ENCODE assay signal across 8 mouse cellular contexts in genomic region chr11:53324512-53324968, GRCm38 (mm10). TPM values are rescaled to one million over a fixed set of nuclear protein-coding genes. Genes with fewer than 3 reads are reported as not detected.
DNase-seq lines count a peak whose midpoint lies in the region; ATAC-seq and TF ChIP-seq lines count a peak whose summit lies in the region.

Zcchc10 (plus strand) TSS chr11:53324679.

- DNase-seq in CD4-positive helper T cell, adult 2 months (ENCODE audit: low read depth, low spot score), result peak; percentile 89
- DNase-seq in brain, embryonic 14.5 days (ENCODE audit: low read depth), result peak; percentile 95
- peak; percentile 70 for DNase-seq in liver, adult 2 months (ENCODE audit: extremely low read depth, low read depth, low spot score)
- DNase-seq in spleen, postnatal 36 days (ENCODE audit: low spot score in 2 of 2), result peak; percentile 86 to 89

- peak within 1 kb of the TSS; percentile 80 for H3K4me2 ChIP-seq in heart, embryonic 12.5 days
- peak within 1 kb of the TSS; percentile 80 for H3K4me2 ChIP-seq in kidney, embryonic 16.5 days (replicated peaks; ENCODE audit: low read depth, low read length)

- peak within 1 kb of the TSS; percentile 84 for H3K9ac ChIP-seq in heart, embryonic 12.5 days
- peak within 1 kb of the TSS; percentile 83 for H3K9ac ChIP-seq in kidney, embryonic 16.5 days (replicated peaks; ENCODE audit: low read length)
- peak within 1 kb of the TSS; percentile 83 for H3K9ac ChIP-seq in liver, adult 2 months (ENCODE audit: low read depth, low read length)

- no peaks in the 10 kb centered on the region for H3K9me3 ChIP-seq in heart, embryonic 12.5 days (replicated peaks)
- H3K9me3 ChIP-seq in kidney, embryonic 16.5 days (ENCODE audit: low read length), result no peaks in the 10 kb centered on the region

- peak; percentile 58; the same call in 1 of the 2 replicates for TF ChIP-seq POLR2A in brain, embryonic 14.5 days (IDR thresholded peaks at IDR 0.05; ENCODE audit: borderline replicate concordance, extremely low read depth, insufficient read depth, insufficient read length, poor library complexity, severe bottlenecking)
- TF ChIP-seq POLR2A in liver, adult 2 months (IDR thresholded peaks at IDR 0.05; ENCODE audit: extremely low read depth, insufficient read depth, low read length), result peak; percentile 45; the same call in 1 of the 2 replicates

- H3K79me2 ChIP-seq in liver, adult 2 months (ENCODE audit: control insufficient read depth, insufficient read depth, low read length), result no peaks in the 10 kb centered on the region; the same call in 1 of the 2 replicates

- TF ChIP-seq CTCF in brain, embryonic 14.5 days (IDR thresholded peaks at IDR 0.05; ENCODE audit: borderline replicate concordance, extremely low read depth, insufficient read depth, insufficient read length), result no peak
- TF ChIP-seq CTCF in liver, adult 2 months (IDR thresholded peaks at IDR 0.05; ENCODE audit: low read depth, low read length), result no peak

- H3K4me1 ChIP-seq in heart, embryonic 12.5 days (replicated peaks), result peaks cover 10% of the 10 kb centered on the region
- peaks cover 8% of the 10 kb centered on the region for H3K4me1 ChIP-seq in kidney, embryonic 16.5 days (ENCODE audit: insufficient read depth, low read length)
- H3K4me1 ChIP-seq in liver, adult 2 months (ENCODE audit: control insufficient read depth, insufficient read depth, low read length), result no peaks in the 10 kb centered on the region; the same call in 1 of the 2 replicates

- ATAC-seq in erythroblast, adult 5-6 weeks (replicated peaks; ENCODE audit: low FRiP score, poor library complexity, severe bottlenecking), result peak; percentile 99
- ATAC-seq in heart, embryonic 12.5 days (ENCODE audit: insufficient number of reproducible peaks, low FRiP score), result peak; percentile 92
- ATAC-seq in kidney, embryonic 16.5 days (ENCODE audit: low FRiP score, low TSS enrichment), result peak; percentile 96
- ATAC-seq in monocyte, adult 5-6 weeks (replicated peaks; ENCODE audit: insufficient number of reproducible peaks, low FRiP score, low TSS enrichment, poor library complexity, severe bottlenecking), result peak; percentile 100

- H3K27me3 ChIP-seq in heart, embryonic 12.5 days (replicated peaks), result no peaks in the 10 kb centered on the region
- no peaks in the 10 kb centered on the region for H3K27me3 ChIP-seq in kidney, embryonic 16.5 days (ENCODE audit: insufficient read depth, low read length)
- H3K27me3 ChIP-seq in liver, adult 2 months (ENCODE audit: control insufficient read depth, insufficient read depth, low read length), result no peaks in the 10 kb centered on the region

- peak within 1 kb of the TSS; percentile 98 for H3K4me3 ChIP-seq in heart, embryonic 12.5 days
- H3K4me3 ChIP-seq in kidney, embryonic 16.5 days (ENCODE audit: low read length), result peak within 1 kb of the TSS; percentile 65
- peak within 1 kb of the TSS; percentile 94 for H3K4me3 ChIP-seq in liver, adult 2 months (ENCODE audit: insufficient read depth, low read depth, low read length)

- WGBS in heart, embryonic 12.5 days, result 0% methylated on average over 21 of the region's 21 CpGs
- under 1% methylated on average over 21 of the region's 21 CpGs for WGBS in kidney, embryonic 16.5 days
- under 1% methylated on average over 21 of the region's 21 CpGs for WGBS in liver, adult 2 months

- H3K36me3 ChIP-seq in heart, embryonic 12.5 days, result peaks cover 24% of the 10 kb centered on the region
- peaks cover 14% of the 10 kb centered on the region for H3K36me3 ChIP-seq in kidney, embryonic 16.5 days (ENCODE audit: insufficient read depth, low read length)
- H3K36me3 ChIP-seq in liver, adult 2 months (ENCODE audit: control insufficient read depth, insufficient read depth, low read length), result peaks cover 8% of the 10 kb centered on the region; the same call in 1 of the 2 replicates

- H3K27ac ChIP-seq in heart, embryonic 12.5 days (ENCODE audit: poor library complexity, severe bottlenecking), result peak within 1 kb of the TSS; percentile 77; the same call in 1 of the 2 replicates
- peak within 1 kb of the TSS; percentile 54 for H3K27ac ChIP-seq in kidney, embryonic 16.5 days (ENCODE audit: low read length)
- H3K27ac ChIP-seq in liver, adult 2 months (replicated peaks; ENCODE audit: insufficient read depth, low read depth, low read length), result no peak within 1 kb of the TSS; the same call in 1 of the 2 replicates

RNA-seq across cellular contexts. Expression of gene Zcchc10, which starts in this region (rescaled TPM):
- 9.5 and 11.3 TPM in 2 replicates for polyA plus RNA-seq in brain, embryonic 14.5 days (2012; rRNA removed)
- total RNA-seq in erythroblast, adult 5-6 weeks (2015; ENCODE audit: low replicate concordance), result 7.9 and 13.6 TPM in 2 replicates
- total RNA-seq in erythroblast, adult 5-6 weeks (2017; ENCODE audit: low replicate concordance), result 0.94 and 2.0 TPM in 2 replicates
- 14.0 and 16.5 TPM in 2 replicates for polyA plus RNA-seq in heart, embryonic 12.5 days (2016; fragmentation: Nextera tagmentation; extraction: Ambion mirVana)
- polyA plus RNA-seq in kidney, embryonic 16.5 days (2015; fragmentation: Nextera tagmentation; extraction: Ambion mirVana), result 19.1 and 25.4 TPM in 2 replicates
- 0.37 and 0.74 TPM in 2 replicates for total RNA-seq in liver, adult 2 months (2014; rRNA removed)
- polyA plus RNA-seq in liver, adult 2 months (2012; rRNA removed), result 1.8 and 2.5 TPM in 2 replicates
- 2.3 to 9.1 TPM (median 5.5 TPM) in 3 replicates for total RNA-seq in monocyte, adult 5-6 weeks (2017)
